Mouse (Mus musculus): ENCODE data around the gene Slc25a44.

DNA sequence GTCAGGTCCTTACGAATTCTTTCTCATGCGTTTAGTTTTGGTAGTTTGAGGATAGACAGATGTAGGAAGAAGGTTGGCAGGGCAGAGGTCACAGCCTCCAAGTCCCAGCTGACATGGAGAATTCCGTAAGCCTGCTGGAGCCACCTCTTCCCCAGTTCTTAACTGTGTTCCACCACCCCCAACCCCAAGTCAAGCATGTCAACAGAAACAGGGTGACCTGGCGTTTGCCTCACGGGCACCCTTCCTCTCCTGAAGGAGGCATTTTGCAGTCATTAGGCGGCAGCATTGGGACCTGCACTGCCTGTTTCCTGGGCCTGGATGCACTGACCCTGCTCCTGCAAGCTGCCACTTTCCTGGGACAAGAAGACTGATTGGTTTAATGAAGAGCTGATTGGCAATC is 6.9 kb downstream of the Slc25a44 start:
- no peak for TF ChIP-seq CTCF (IDR thresholded peaks at IDR 0.05; ENCODE audit: insufficient read depth, low read length)
- no peak for TF ChIP-seq POLR2A (IDR thresholded peaks at IDR 0.05; ENCODE audit: borderline replicate concordance, extremely low read depth, low read depth, low read length)

Measured in lung, adult 2 months (tissue).